Mouse (Mus musculus): ENCODE measurements around the gene Tmem178b. TPM values are rescaled to one million over a fixed set of nuclear protein-coding genes. Genes with fewer than 3 reads are reported as not detected.

The Tmem178b gene
- total RNA-seq (2015): not detected in 2 replicates
- not detected in 2 replicates for total RNA-seq (2017)

GRCm38 (mm10) chr6:39872901-39873591, at the start of gene Tmem178b:
TSS of gene Tmem178b (plus strand) at chr6:39873271.
- ATAC-seq (replicated peaks; ENCODE audit: poor library complexity): no peak

- ATAC-seq (replicated peaks; ENCODE audit: poor library complexity): no peak
These were observed 44.3 kb upstream of the Tmem178b start for GRCm38 (mm10) chr6:39828736-39829135.

- ATAC-seq (replicated peaks; ENCODE audit: poor library complexity): no peak
These were observed 29.3 kb upstream of the Tmem178b start for GRCm38 (mm10) chr6:39843698-39844342.

GRCm38 (mm10) chr6:39847538-39847937, 25.5 kb upstream of the Tmem178b start:
- peak; percentile 60; the same call in 1 of the 2 replicates for ATAC-seq (replicated peaks; ENCODE audit: poor library complexity)

- ATAC-seq (replicated peaks; ENCODE audit: poor library complexity): peak; percentile 57
These were observed 24.3 kb upstream of the Tmem178b start for GRCm38 (mm10) chr6:39848766-39849165.

- no peak for ATAC-seq (replicated peaks; ENCODE audit: poor library complexity)
These were observed 23.4 kb upstream of the Tmem178b start for GRCm38 (mm10) chr6:39849667-39850066.

- ATAC-seq (replicated peaks; ENCODE audit: poor library complexity): no peak
These were observed 2.6 kb upstream of the Tmem178b start for GRCm38 (mm10) chr6:39870271-39871135.

- peak; percentile 69 for ATAC-seq (replicated peaks; ENCODE audit: poor library complexity)
These were observed 1.4 kb upstream of the Tmem178b start for GRCm38 (mm10) chr6:39871381-39872305.

- no peak; the same call in 1 of the 2 replicates for ATAC-seq (replicated peaks; ENCODE audit: poor library complexity)
These were observed 668 bp upstream of the Tmem178b start for GRCm38 (mm10) chr6:39872306-39872900.

- ATAC-seq (replicated peaks; ENCODE audit: poor library complexity): no peak
These were observed 2.1 kb downstream of the Tmem178b start for GRCm38 (mm10) chr6:39875186-39875585.

- no peak for ATAC-seq (replicated peaks; ENCODE audit: poor library complexity)
These were observed 3.4 kb downstream of the Tmem178b start for GRCm38 (mm10) chr6:39876444-39876843.

- no peak for ATAC-seq (replicated peaks; ENCODE audit: poor library complexity)
These were observed 17.7 kb downstream of the Tmem178b start for GRCm38 (mm10) chr6:39890811-39891210.

- ATAC-seq (replicated peaks; ENCODE audit: poor library complexity): no peak
These were observed 23.4 kb downstream of the Tmem178b start for GRCm38 (mm10) chr6:39896500-39896899.

- ATAC-seq (replicated peaks; ENCODE audit: poor library complexity): no peak
These were observed 26.2 kb downstream of the Tmem178b start for GRCm38 (mm10) chr6:39899231-39899630.

GRCm38 (mm10) chr6:39903220-39903773, 30.2 kb downstream of the Tmem178b start:
- no peak for ATAC-seq (replicated peaks; ENCODE audit: poor library complexity)

- no peak for ATAC-seq (replicated peaks; ENCODE audit: poor library complexity)
These were observed 30.8 kb downstream of the Tmem178b start for GRCm38 (mm10) chr6:39903845-39904244.

- no peak for ATAC-seq (replicated peaks; ENCODE audit: poor library complexity)
These were observed 41.9 kb downstream of the Tmem178b start for GRCm38 (mm10) chr6:39914956-39915355.

GRCm38 (mm10) chr6:39915636-39916281, 42.7 kb downstream of the Tmem178b start:
- ATAC-seq (replicated peaks; ENCODE audit: poor library complexity): no peak

GRCm38 (mm10) chr6:39916514-39916913, 43.4 kb downstream of the Tmem178b start:
- ATAC-seq (replicated peaks; ENCODE audit: poor library complexity): no peak
